Mouse (Mus musculus) limb, embryonic 10.5 days (tissue): ENCODE measurements around the gene 9930111J21Rik2. TPM values are rescaled to one million over a fixed set of nuclear protein-coding genes. Genes with fewer than 3 reads are reported as not detected.
"Not testable (repeated sequence)": the region's sequence is repeated elsewhere in the genome, so short reads cannot be mapped to it uniquely, and the experiment has no call there.

ENCODE experiments used
- DNase-seq: peaks from one replicate; pipeline ENCODE4 v3.0.0-alpha.2; 2017; ENCODE audit warnings: low spot score
- H3K27ac ChIP-seq: fragments of 300-500 bp; sonication (generic); 2 replicates; pipeline ENCODE4 v1.5.1; 2016; ENCODE audit warnings: mild to moderate bottlenecking
- H3K27me3 ChIP-seq: fragments of 300-500 bp; sonication (generic); 2 replicates; pipeline ENCODE4 v1.6.1; 2016; ENCODE audit warnings: low read depth, mild to moderate bottlenecking; ENCODE audit not compliant: poor library complexity, severe bottlenecking
- H3K36me3 ChIP-seq: fragments of 300-500 bp; sonication (generic); 2 replicates; pipeline ENCODE4 v1.6.1; 2016; ENCODE audit warnings: mild to moderate bottlenecking, moderate library complexity
- H3K4me1 ChIP-seq: fragments of 300-500 bp; sonication (generic); 2 replicates; pipeline ENCODE4 v1.6.1; 2016
- H3K4me3 ChIP-seq: fragments of 300-500 bp; sonication (generic); 2 replicates; pipeline ENCODE4 v1.5.1; 2016; ENCODE audit warnings: mild to moderate bottlenecking, moderate library complexity
- H3K9me3 ChIP-seq: fragments of 300-500 bp; sonication (generic); replicated peaks from 2 replicates; pipeline ENCODE4 v1.6.1; 2016; ENCODE audit warnings: mild to moderate bottlenecking
- whole genome bisulfite sequencing: fragments of 180-500 bp; shearing (Covaris S2); methylation state at CpG from one replicate; pipeline ENCODE4 v1.1.7; 2016; 5-methylcytosine and 5-hydroxymethylcytosine counted together
- polyA plus RNA-seq: library from polyadenylated mRNA; unstranded; fragments of >200 nt; fragmentation: Nextera tagmentation; extraction: Ambion mirVana; gene quantifications from 2 replicates; pipeline ENCODE4 v1.2.1, GENCODE M21; 2016

9930111J21Rik2 gene
- polyA plus RNA-seq, 1 experiment from 2014 or later, result 0.11 TPM

GRCm38 (mm10) chr11:49086858-49087361 lies 35.9 kb upstream of the 9930111J21Rik2 start:
- Histone ChIP-seq H3K27ac (no peak overlapping the region), H3K27me3 (no peaks in the 10 kb centered on the region), H3K36me3 (no peaks in the 10 kb centered on the region), H3K4me1 (peaks cover 5% of the 10 kb centered on the region), H3K4me3 (no peak overlapping the region), H3K9me3 (no peaks in the 10 kb centered on the region)
- DNase-seq, result no peak
- 85% methylated on average over 6 of the region's 6 CpGs for WGBS

- WGBS, result 64% methylated on average over 3 of the region's 3 CpGs
- Histone ChIP-seq H3K36me3 (no peaks in the 10 kb centered on the region), H3K27me3 (no peaks in the 10 kb centered on the region), H3K4me3 (no peak overlapping the region), H3K4me1 (peaks cover 5% of the 10 kb centered on the region), H3K9me3 (no peaks in the 10 kb centered on the region), H3K27ac (no peak overlapping the region)
- no peak for DNase-seq
Observed at GRCm38 (mm10) chr11:49084875-49085274, 33.8 kb upstream of the 9930111J21Rik2 start.

GRCm38 (mm10) chr11:49084385-49084784 lies 33.3 kb upstream of the 9930111J21Rik2 start:
- no peaks in the 10 kb centered on the region for H3K27me3 ChIP-seq
- no peak for DNase-seq
- WGBS, result 90% methylated on average over 1 of the region's 1 CpGs
- H3K4me3 ChIP-seq, result no peak overlapping the region
- H3K27ac ChIP-seq, result no peak overlapping the region
- no peaks in the 10 kb centered on the region for H3K36me3 ChIP-seq
- H3K4me1 ChIP-seq, result peaks cover 5% of the 10 kb centered on the region
- no peaks in the 10 kb centered on the region for H3K9me3 ChIP-seq

- DNase-seq, result no peak
- Histone ChIP-seq H3K27me3 (no peaks in the 10 kb centered on the region), H3K9me3 (no peaks in the 10 kb centered on the region), H3K4me3 (no peak overlapping the region), H3K4me1 (peaks cover 5% of the 10 kb centered on the region), H3K27ac (no peak overlapping the region), H3K36me3 (no peaks in the 10 kb centered on the region)
- 81% methylated on average over 3 of the region's 3 CpGs for WGBS
Observed at GRCm38 (mm10) chr11:49083808-49084207, 32.8 kb upstream of the 9930111J21Rik2 start.

- H3K27ac ChIP-seq, result no peak overlapping the region
- peaks cover 3% of the 10 kb centered on the region for H3K4me1 ChIP-seq
- 93% methylated on average over 1 of the region's 1 CpGs for WGBS
- no peaks in the 10 kb centered on the region for H3K27me3 ChIP-seq
- no peak overlapping the region for H3K4me3 ChIP-seq
- DNase-seq, result no peak
- no peaks in the 10 kb centered on the region for H3K9me3 ChIP-seq
- no peaks in the 10 kb centered on the region for H3K36me3 ChIP-seq
Observed at GRCm38 (mm10) chr11:49083146-49083545, 32.1 kb upstream of the 9930111J21Rik2 start.

- Histone ChIP-seq H3K27ac (no peak overlapping the region), H3K27me3 (no peaks in the 10 kb centered on the region), H3K4me3 (no peak overlapping the region), H3K9me3 (no peaks in the 10 kb centered on the region), H3K4me1 (no peaks in the 10 kb centered on the region), H3K36me3 (no peaks in the 10 kb centered on the region)
- 80% methylated on average over 3 of the region's 3 CpGs for WGBS
- no peak for DNase-seq
Observed at GRCm38 (mm10) chr11:49081886-49082285, 30.8 kb upstream of the 9930111J21Rik2 start.

GRCm38 (mm10) chr11:49081356-49081755 lies 30.3 kb upstream of the 9930111J21Rik2 start:
- 75% methylated on average over 4 of the region's 4 CpGs for WGBS

GRCm38 (mm10) chr11:49080636-49081035 lies 29.6 kb upstream of the 9930111J21Rik2 start:
- no peaks in the 10 kb centered on the region for H3K36me3 ChIP-seq
- H3K4me3 ChIP-seq, result no peak overlapping the region
- 72% methylated on average over 1 of the region's 1 CpGs for WGBS
- H3K9me3 ChIP-seq, result no peaks in the 10 kb centered on the region
- no peak overlapping the region for H3K27ac ChIP-seq
- no peaks in the 10 kb centered on the region for H3K27me3 ChIP-seq
- no peak for DNase-seq
- no peaks in the 10 kb centered on the region for H3K4me1 ChIP-seq

More at GRCm38 (mm10) chr11:49081356-49081755, 30.3 kb upstream of the 9930111J21Rik2 start:
- Histone ChIP-seq H3K4me1 (no peaks in the 10 kb centered on the region), H3K4me3 (no peak overlapping the region), H3K27me3 (no peaks in the 10 kb centered on the region), H3K9me3 (no peaks in the 10 kb centered on the region), H3K27ac (no peak overlapping the region), H3K36me3 (no peaks in the 10 kb centered on the region)
- DNase-seq, result no peak

GRCm38 (mm10) chr11:49078719-49079118 lies 27.7 kb upstream of the 9930111J21Rik2 start:
- Histone ChIP-seq H3K4me1 (no peaks in the 10 kb centered on the region), H3K4me3 (no peak overlapping the region), H3K27ac (no peak overlapping the region), H3K27me3 (no peaks in the 10 kb centered on the region), H3K9me3 (no peaks in the 10 kb centered on the region), H3K36me3 (no peaks in the 10 kb centered on the region)
- WGBS, result 89% methylated on average over 3 of the region's 3 CpGs
- DNase-seq, result no peak

GRCm38 (mm10) chr11:49077012-49077411 lies 26.0 kb upstream of the 9930111J21Rik2 start:
- H3K4me3 ChIP-seq, result no peak overlapping the region
- H3K9me3 ChIP-seq, result no peaks in the 10 kb centered on the region
- no peaks in the 10 kb centered on the region for H3K36me3 ChIP-seq
- DNase-seq, result no peak
- H3K27me3 ChIP-seq, result no peaks in the 10 kb centered on the region
- 85% methylated on average over 1 of the region's 1 CpGs for WGBS
- H3K27ac ChIP-seq, result no peak overlapping the region
- no peaks in the 10 kb centered on the region for H3K4me1 ChIP-seq

GRCm38 (mm10) chr11:49076001-49076757 lies 25.1 kb upstream of the 9930111J21Rik2 start, which contains the start of gene Ifi47:
TSS of gene Ifi47 (plus strand) at chr11:49076587.
- H3K4me3 ChIP-seq, H3K27ac ChIP-seq, H3K27me3 ChIP-seq, H3K4me1 ChIP-seq, H3K9me3 ChIP-seq, H3K36me3 ChIP-seq, DNase-seq: not testable (repeated sequence)
- 78% methylated on average over 6 of the region's 6 CpGs for WGBS

GRCm38 (mm10) chr11:49068358-49068757 lies 17.3 kb upstream of the 9930111J21Rik2 start:
- Histone ChIP-seq H3K4me3 (no peak overlapping the region), H3K9me3 (no peaks in the 10 kb centered on the region), H3K4me1 (no peaks in the 10 kb centered on the region), H3K36me3 (no peaks in the 10 kb centered on the region), H3K27ac (no peak overlapping the region), H3K27me3 (no peaks in the 10 kb centered on the region)
- no peak for DNase-seq
- 91% methylated on average over 1 of the region's 1 CpGs for WGBS

- 81% methylated on average over 5 of the region's 5 CpGs for WGBS
- not testable (repeated sequence) for H3K27ac ChIP-seq, DNase-seq
Observed at GRCm38 (mm10) chr11:49063713-49064469, 12.8 kb upstream of the 9930111J21Rik2 start, which contains the start of gene Tgtp2. TSS of gene Tgtp2 (minus strand) at chr11:49064206.

More at GRCm38 (mm10) chr11:49063713-49064469, 12.8 kb upstream of the 9930111J21Rik2 start, which contains the start of gene Tgtp2:
- H3K4me1 ChIP-seq, H3K9me3 ChIP-seq, H3K27me3 ChIP-seq, H3K36me3 ChIP-seq, H3K4me3 ChIP-seq: not testable (repeated sequence)
